Mouse (Mus musculus) mouse trophoblast stem cell (cell line): ENCODE measurements around the gene Tmem184a.

Source experiments
- in situ Hi-C, 2 experiments: fragments of 300-500 bp; cut with MseI, MboI; formaldehyde crosslinking; loops; 2 replicates in 1 of 2; 3 replicates in 1 of 2; pipeline ENCODE4 v1.15.1; 2025

The Tmem184a gene

GRCm38 (mm10) chr5:139819538-139820181 is at the start of gene Tmem184a:
TSS of gene Tmem184a (minus strand) at chr5:139819917.
- in situ Hi-C loops, result no loop called here

GRCm38 (mm10) chr5:139862759-139863158 is 43.0 kb upstream of the Tmem184a start:
- in situ Hi-C loops, result no loop called here

GRCm38 (mm10) chr5:139860328-139861104 is 40.8 kb upstream of the Tmem184a start:
- in situ Hi-C loops, result no loop called here

GRCm38 (mm10) chr5:139849626-139850320 is 30.1 kb upstream of the Tmem184a start:
- in situ Hi-C loops, result no loop called here

- in situ Hi-C loops, result no loop called here
These were observed 19.4 kb upstream of the Tmem184a start for GRCm38 (mm10) chr5:139839142-139839541.

GRCm38 (mm10) chr5:139838476-139838892 is 18.8 kb upstream of the Tmem184a start:
- in situ Hi-C loops, result no loop called here

- in situ Hi-C loops, result no loop called here
These were observed 16.0 kb upstream of the Tmem184a start for GRCm38 (mm10) chr5:139835706-139836105.

GRCm38 (mm10) chr5:139832125-139832524 is 12.4 kb upstream of the Tmem184a start:
- in situ Hi-C loops, result no loop called here

GRCm38 (mm10) chr5:139830734-139831133 is 11.0 kb upstream of the Tmem184a start:
- in situ Hi-C loops, result no loop called here

GRCm38 (mm10) chr5:139829384-139829783 is 9.7 kb upstream of the Tmem184a start:
- in situ Hi-C loops, result no loop called here

GRCm38 (mm10) chr5:139827593-139827992 is 7.9 kb upstream of the Tmem184a start:
- in situ Hi-C loops, result no loop called here

GRCm38 (mm10) chr5:139826357-139827055 is 6.8 kb upstream of the Tmem184a start, which contains the start of the genes Gm26938 and Psmg3:
TSS of gene Gm26938 (minus strand) at chr5:139826407.
TSS of gene Psmg3 (minus strand) at chr5:139826885.
- in situ Hi-C loops, result no loop called here

GRCm38 (mm10) chr5:139825947-139826346 is 6.2 kb upstream of the Tmem184a start:
- in situ Hi-C loops, result no loop called here

- in situ Hi-C loops, result no loop called here
These were observed 4.8 kb upstream of the Tmem184a start for GRCm38 (mm10) chr5:139824531-139824930.

- in situ Hi-C loops, result no loop called here
These were observed 2.0 kb upstream of the Tmem184a start for GRCm38 (mm10) chr5:139821466-139822459.

GRCm38 (mm10) chr5:139818801-139819200 is 916 bp downstream of the Tmem184a start:
- in situ Hi-C loops, result no loop called here

GRCm38 (mm10) chr5:139818056-139818455 is 1.7 kb downstream of the Tmem184a start:
- in situ Hi-C loops, result no loop called here

- in situ Hi-C loops, result no loop called here
These were observed 2.4 kb downstream of the Tmem184a start for GRCm38 (mm10) chr5:139817292-139817691.

- in situ Hi-C loops, result no loop called here
These were observed 3.3 kb downstream of the Tmem184a start for GRCm38 (mm10) chr5:139816445-139816844.

- in situ Hi-C loops, result no loop called here
These were observed 3.8 kb downstream of the Tmem184a start for GRCm38 (mm10) chr5:139815964-139816363.
